Mouse (Mus musculus): ENCODE measurements at regions not wholly inside any gene's neighbourhood (a gene's known extent, or its start where the extent isn't known, plus 50 kb on each side); places are given as distances from the start of the nearest gene placed in this dataset.
"Not testable (repeated sequence)": the region's sequence is repeated elsewhere in the genome, so short reads cannot be mapped to it uniquely, and the experiment has no call there.

- no peak for DNase-seq (ENCODE audit: low spot score)
These were observed 520.2 kb upstream of the Stxbp6 start for GRCm38 (mm10) chr12:45594689-45595088.

GRCm38 (mm10) chr12:45590191-45590590 is 515.7 kb upstream of the Stxbp6 start:
- DNase-seq (ENCODE audit: low spot score): no peak

- no peak for DNase-seq (ENCODE audit: low spot score)
These were observed 511.3 kb upstream of the Stxbp6 start for GRCm38 (mm10) chr12:45585763-45586162.

GRCm38 (mm10) chr12:45563325-45564030 is 489.0 kb upstream of the Stxbp6 start:
- DNase-seq (ENCODE audit: low spot score): no peak

GRCm38 (mm10) chr12:45562637-45563220 is 488.2 kb upstream of the Stxbp6 start:
- DNase-seq (ENCODE audit: low spot score): no peak

- DNase-seq (ENCODE audit: low spot score): no peak
These were observed 487.4 kb upstream of the Stxbp6 start for GRCm38 (mm10) chr12:45561889-45562288.

GRCm38 (mm10) chr12:45561362-45561761 is 486.9 kb upstream of the Stxbp6 start:
- DNase-seq (ENCODE audit: low spot score): no peak

- DNase-seq (ENCODE audit: low spot score): not testable (repeated sequence)
These were observed 475.4 kb upstream of the Stxbp6 start for GRCm38 (mm10) chr12:45549906-45550305.

GRCm38 (mm10) chr12:45519554-45519953 is 445.0 kb upstream of the Stxbp6 start:
- DNase-seq (ENCODE audit: low spot score): no peak

- no peak for DNase-seq (ENCODE audit: low spot score)
These were observed 439.9 kb upstream of the Stxbp6 start for GRCm38 (mm10) chr12:45514459-45514858.

- no peak for DNase-seq (ENCODE audit: low spot score)
These were observed 433.0 kb upstream of the Stxbp6 start for GRCm38 (mm10) chr12:45507400-45507982.

GRCm38 (mm10) chr12:45499834-45500233 is 425.3 kb upstream of the Stxbp6 start:
- no peak for DNase-seq (ENCODE audit: low spot score)

- DNase-seq (ENCODE audit: low spot score): no peak
These were observed 423.7 kb upstream of the Stxbp6 start for GRCm38 (mm10) chr12:45498230-45498629.

GRCm38 (mm10) chr12:45489029-45489428 is 414.5 kb upstream of the Stxbp6 start:
- DNase-seq (ENCODE audit: low spot score): no peak

GRCm38 (mm10) chr12:45476881-45477280 is 402.4 kb upstream of the Stxbp6 start:
- DNase-seq (ENCODE audit: low spot score): no peak

- DNase-seq (ENCODE audit: low spot score): no peak
These were observed 393.6 kb upstream of the Stxbp6 start for GRCm38 (mm10) chr12:45468093-45468492.

GRCm38 (mm10) chr12:45467058-45467457 is 392.5 kb upstream of the Stxbp6 start:
- peak; percentile 9 for DNase-seq (ENCODE audit: low spot score)

GRCm38 (mm10) chr12:45466066-45466465 is 391.6 kb upstream of the Stxbp6 start:
- DNase-seq (ENCODE audit: low spot score): no peak

GRCm38 (mm10) chr12:45464952-45465351 is 390.4 kb upstream of the Stxbp6 start:
- DNase-seq (ENCODE audit: low spot score): no peak

GRCm38 (mm10) chr12:45458746-45459145 is 384.2 kb upstream of the Stxbp6 start:
- not testable (repeated sequence) for DNase-seq (ENCODE audit: low spot score)

GRCm38 (mm10) chr12:45443512-45444190 is 369.1 kb upstream of the Stxbp6 start:
- no peak for DNase-seq (ENCODE audit: low spot score)

- no peak for DNase-seq (ENCODE audit: low spot score)
These were observed 368.0 kb upstream of the Stxbp6 start for GRCm38 (mm10) chr12:45442474-45442873.

- no peak for DNase-seq (ENCODE audit: low spot score)
These were observed 365.2 kb upstream of the Stxbp6 start for GRCm38 (mm10) chr12:45439745-45440144.
